Mouse (Mus musculus): ENCODE measurements around the gene Serpinb3a. TPM values are rescaled to one million over a fixed set of nuclear protein-coding genes. Genes with fewer than 3 reads are reported as not detected.
"Not testable (repeated sequence)": the region's sequence is repeated elsewhere in the genome, so short reads cannot be mapped to it uniquely, and the experiment has no call there.

Gene Serpinb3a
- not detected in 2 replicates for polyA plus RNA-seq (2012; rRNA removed)
- not detected in 2 replicates for polyA plus RNA-seq (2014; fragmentation: Nextera tagmentation; extraction: Ambion mirVana)

- ATAC-seq (ENCODE audit: insufficient read depth) (no peak), DNase-seq (ENCODE audit: low read depth in 3 of 3, low spot score in 3 of 3) (no peak)
- TF ChIP-seq EP300 (IDR thresholded peaks at IDR 0.05; ENCODE audit: low read depth) (no peak), CTCF (IDR thresholded peaks at IDR 0.05; ENCODE audit: low read depth) (no peak)
- H3K27me3 ChIP-seq (ENCODE audit: control insufficient read depth, insufficient read depth, low read length), result no peaks in the 10 kb centered on the region
- no peak within 1 kb of the TSS for H3K27ac ChIP-seq
- no peak within 1 kb of the TSS for H3K4me2 ChIP-seq (ENCODE audit: low read depth)
- H3K9me3 ChIP-seq (ENCODE audit: control insufficient read depth, low read length), result no peaks in the 10 kb centered on the region
- no peak within 1 kb of the TSS for H3K4me3 ChIP-seq (ENCODE audit: insufficient read depth in 1 of 2, low read depth in 2 of 2, low read length in 2 of 2)
- H3K9ac ChIP-seq (replicated peaks), result no peak within 1 kb of the TSS
- 33% methylated on average over 1 of the region's 1 CpGs for WGBS (ENCODE audit: insufficient replicate concordance)
- H3K36me3 ChIP-seq (replicated peaks; ENCODE audit: control insufficient read depth, insufficient read depth, low read depth), result no peaks in the 10 kb centered on the region
- H3K4me1 ChIP-seq (replicated peaks; ENCODE audit: control insufficient read depth in 2 of 2, insufficient read depth in 2 of 2, low read length in 1 of 2), result no peaks in the 10 kb centered on the region
These were observed at the start of gene Serpinb3a for GRCm38 (mm10) chr1:107052203-107052602. Gene Serpinb3a, minus strand, starts transcription at chr1:107052303.

- DNase-seq (ENCODE audit: low read depth in 3 of 3, low spot score in 3 of 3) (no peak), ATAC-seq (ENCODE audit: insufficient read depth) (no peak)
- no peak overlapping the region for H3K4me3 ChIP-seq (ENCODE audit: insufficient read depth in 1 of 2, low read depth in 2 of 2, low read length in 2 of 2)
- H3K9ac ChIP-seq (replicated peaks), result no peak overlapping the region
- no peaks in the 10 kb centered on the region for H3K4me1 ChIP-seq (replicated peaks; ENCODE audit: control insufficient read depth in 2 of 2, insufficient read depth in 2 of 2, low read length in 1 of 2)
- 63% methylated on average over 2 of the region's 2 CpGs for WGBS (ENCODE audit: insufficient replicate concordance)
- TF ChIP-seq EP300 (IDR thresholded peaks at IDR 0.05; ENCODE audit: low read depth) (no peak), CTCF (IDR thresholded peaks at IDR 0.05; ENCODE audit: low read depth) (no peak)
- no peak overlapping the region for H3K27ac ChIP-seq
- H3K9me3 ChIP-seq (ENCODE audit: control insufficient read depth, low read length), result no peaks in the 10 kb centered on the region
- H3K36me3 ChIP-seq (replicated peaks; ENCODE audit: control insufficient read depth, insufficient read depth, low read depth), result no peaks in the 10 kb centered on the region
- H3K4me2 ChIP-seq (ENCODE audit: low read depth), result no peak overlapping the region
- no peaks in the 10 kb centered on the region for H3K27me3 ChIP-seq (ENCODE audit: control insufficient read depth, insufficient read depth, low read length)
These were observed 46.3 kb upstream of the Serpinb3a start for GRCm38 (mm10) chr1:107098417-107098816.

- Histone ChIP-seq H3K9ac (replicated peaks) (no peak within 1 kb of the TSS), H3K27ac (no peak within 1 kb of the TSS), H3K9me3 (ENCODE audit: control insufficient read depth, low read length) (no peaks in the 10 kb centered on the region), H3K4me1 (replicated peaks; ENCODE audit: control insufficient read depth in 2 of 2, insufficient read depth in 2 of 2, low read length in 1 of 2) (no peaks in the 10 kb centered on the region), H3K4me2 (ENCODE audit: low read depth) (no peak within 1 kb of the TSS), H3K27me3 (ENCODE audit: control insufficient read depth, insufficient read depth, low read length) (no peaks in the 10 kb centered on the region), H3K36me3 (replicated peaks; ENCODE audit: control insufficient read depth, insufficient read depth, low read depth) (no peaks in the 10 kb centered on the region), H3K4me3 (ENCODE audit: insufficient read depth in 1 of 2, low read depth in 2 of 2, low read length in 2 of 2) (no peak within 1 kb of the TSS)
- DNase-seq (ENCODE audit: low read depth in 3 of 3, low spot score in 3 of 3) (no peak), ATAC-seq (ENCODE audit: insufficient read depth) (no peak)
- TF ChIP-seq EP300 (IDR thresholded peaks at IDR 0.05; ENCODE audit: low read depth) (no peak), CTCF (IDR thresholded peaks at IDR 0.05; ENCODE audit: low read depth) (no peak)
These were observed 31.3 kb upstream of the Serpinb3a start, which contains the start of gene Serpinb3d for GRCm38 (mm10) chr1:107083406-107083805. Gene Serpinb3d, minus strand, starts transcription at chr1:107083506.

GRCm38 (mm10) chr1:107034236-107034635, 17.9 kb downstream of the Serpinb3a start:
- H3K4me3 ChIP-seq (ENCODE audit: insufficient read depth in 1 of 2, low read depth in 2 of 2, low read length in 2 of 2); H3K36me3 ChIP-seq (replicated peaks; ENCODE audit: control insufficient read depth, insufficient read depth, low read depth); ATAC-seq (ENCODE audit: insufficient read depth); H3K27me3 ChIP-seq (ENCODE audit: control insufficient read depth, insufficient read depth, low read length); H3K9ac ChIP-seq (replicated peaks); H3K9me3 ChIP-seq (ENCODE audit: control insufficient read depth, low read length); H3K27ac ChIP-seq; H3K4me1 ChIP-seq (replicated peaks; ENCODE audit: control insufficient read depth in 2 of 2, insufficient read depth in 2 of 2, low read length in 1 of 2); H3K4me2 ChIP-seq (ENCODE audit: low read depth); DNase-seq (ENCODE audit: low read depth in 3 of 3, low spot score in 3 of 3): not testable (repeated sequence)
- 57% methylated on average over 3 of the region's 3 CpGs for WGBS (ENCODE audit: insufficient replicate concordance)

- no peak overlapping the region for H3K4me2 ChIP-seq (ENCODE audit: low read depth)
- no peak for DNase-seq (ENCODE audit: low read depth in 3 of 3, low spot score in 3 of 3)
- TF ChIP-seq EP300 (IDR thresholded peaks at IDR 0.05; ENCODE audit: low read depth), result no peak
- TF ChIP-seq CTCF (IDR thresholded peaks at IDR 0.05; ENCODE audit: low read depth), result no peak
- no peak overlapping the region for H3K27ac ChIP-seq
- no peaks in the 10 kb centered on the region for H3K4me1 ChIP-seq (replicated peaks; ENCODE audit: control insufficient read depth in 2 of 2, insufficient read depth in 2 of 2, low read length in 1 of 2)
- no peak for ATAC-seq (ENCODE audit: insufficient read depth)
- H3K27me3 ChIP-seq (ENCODE audit: control insufficient read depth, insufficient read depth, low read length), result no peaks in the 10 kb centered on the region
- no peak overlapping the region for H3K4me3 ChIP-seq (ENCODE audit: insufficient read depth in 1 of 2, low read depth in 2 of 2, low read length in 2 of 2)
- no peak overlapping the region for H3K9ac ChIP-seq (replicated peaks)
- H3K36me3 ChIP-seq (replicated peaks; ENCODE audit: control insufficient read depth, insufficient read depth, low read depth), result no peaks in the 10 kb centered on the region
- no peaks in the 10 kb centered on the region for H3K9me3 ChIP-seq (ENCODE audit: control insufficient read depth, low read length)
- 33% methylated on average over 1 of the region's 1 CpGs for whole genome bisulfite sequencing (ENCODE audit: insufficient replicate concordance)
These were observed 26.2 kb downstream of the Serpinb3a start for GRCm38 (mm10) chr1:107025886-107026285.
